Mouse (Mus musculus) intestine, embryonic 16.5 days (tissue): Measurements from ENCODE around the gene Zdhhc6. TPM values are rescaled to one million over a fixed set of nuclear protein-coding genes. Genes with fewer than 3 reads are reported as not detected.

Experiments
- ATAC-seq: fragments of 200-750 bp; cut with Nextera tagmentation; 2 replicates; pipeline ENCODE4 v1.8.0; 2017; ENCODE audit warnings: moderate TSS enrichment, moderate library complexity
- H3K27ac ChIP-seq: fragments of 300-500 bp; sonication (generic); 2 replicates; pipeline ENCODE4 v1.5.1; 2014; ENCODE audit warnings: mild to moderate bottlenecking, low read length
- H3K27me3 ChIP-seq: fragments of 300-500 bp; sonication (generic); replicated peaks from 2 replicates; pipeline ENCODE4 v1.6.1; 2014; ENCODE audit warnings: low read length, control low read depth, mixed read lengths; ENCODE audit not compliant: control insufficient read depth, insufficient read depth
- H3K36me3 ChIP-seq: fragments of 300-500 bp; sonication (generic); 2 replicates; pipeline ENCODE4 v1.6.1; 2014; ENCODE audit warnings: low read length, control low read depth; ENCODE audit not compliant: control insufficient read depth, insufficient read depth
- H3K4me1 ChIP-seq: fragments of 300-500 bp; sonication (generic); 2 replicates; pipeline ENCODE4 v1.6.1; 2014; ENCODE audit warnings: low read length, control low read depth, mixed read lengths; ENCODE audit not compliant: control insufficient read depth, insufficient read depth
- H3K4me2 ChIP-seq: fragments of 300-500 bp; sonication (generic); 2 replicates; pipeline ENCODE4 v1.6.1; 2014; ENCODE audit warnings: low read depth, low read length, control low read depth
- H3K4me3 ChIP-seq: fragments of 300-500 bp; sonication (generic); 2 replicates; pipeline ENCODE4 v1.5.1; 2014; ENCODE audit warnings: mild to moderate bottlenecking, low read length
- H3K9ac ChIP-seq: fragments of 300-500 bp; sonication (generic); 2 replicates; pipeline ENCODE4 v1.6.1; 2014; ENCODE audit warnings: low read depth, low read length
- H3K9me3 ChIP-seq: fragments of 300-500 bp; sonication (generic); 2 replicates; pipeline ENCODE4 v1.6.1; 2016; ENCODE audit warnings: low read length, control low read depth; ENCODE audit not compliant: control insufficient read depth
- WGBS: fragments of 180-500 bp; shearing (Covaris S2); extraction: QIAGEN DNeasy Blood & Tissue Kit; methylation state at CpG from one replicate; pipeline ENCODE4 v1.1.7; 2014; 5-methylcytosine and 5-hydroxymethylcytosine counted together
- polyA plus RNA-seq: library from polyadenylated mRNA; unstranded; fragments of >200 nt; fragmentation: Nextera tagmentation; extraction: Ambion mirVana; gene quantifications from 2 replicates; pipeline ENCODE4 v1.2.1, GENCODE M21; 2015

Zdhhc6 gene
- polyA plus RNA-seq, 1 experiment from 2014 or later = 101 TPM

DNA sequence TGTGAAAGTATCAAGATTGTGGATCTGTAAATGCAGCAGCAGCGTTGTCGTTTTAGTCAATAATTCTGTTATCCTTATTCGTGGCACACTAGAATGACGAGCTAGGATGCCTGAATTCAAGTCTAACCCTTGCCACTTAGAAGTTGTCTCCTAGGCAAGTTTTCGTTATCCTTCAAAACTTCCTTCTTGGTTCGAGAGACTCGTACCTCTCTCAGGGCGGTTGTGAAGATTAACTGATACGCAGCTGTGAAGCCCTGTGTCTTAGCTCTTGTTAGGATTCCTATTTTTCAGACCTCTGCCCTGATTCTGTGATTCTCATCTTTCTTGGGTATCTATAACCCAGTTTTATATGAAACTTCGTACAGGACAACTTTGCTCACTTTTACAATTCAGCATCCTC, 1.1 kb upstream of the Zdhhc6 start:
- H3K4me2 ChIP-seq = peak overlapping the region; percentile 83
- WGBS = 45% methylated on average over 10 of the region's 10 CpGs
- no peaks in the 10 kb centered on the region for H3K27me3 ChIP-seq
- H3K4me1 ChIP-seq = peaks cover 16% of the 10 kb centered on the region
- H3K36me3 ChIP-seq = no peaks in the 10 kb centered on the region
- H3K4me3 ChIP-seq = peak overlapping the region; percentile 95
- no peak for ATAC-seq
- H3K27ac ChIP-seq = no peak overlapping the region
- H3K9me3 ChIP-seq = no peaks in the 10 kb centered on the region
- H3K9ac ChIP-seq = peak overlapping the region; percentile 10; the same call in 1 of the 2 replicates

GRCm38 (mm10) chr19:55316109-55316714, 380 bp upstream of the Zdhhc6 start, which contains the start of gene Vti1a:
TSS of gene Vti1a (plus strand) at chr19:55316295.
- H3K4me1 ChIP-seq = peaks cover 16% of the 10 kb centered on the region
- peak within 1 kb of the TSS; percentile 83 for H3K4me2 ChIP-seq
- peak within 1 kb of the TSS; percentile 95 for H3K4me3 ChIP-seq
- ATAC-seq = peak; percentile 92
- peak within 1 kb of the TSS; percentile 93 for H3K9ac ChIP-seq
- under 1% methylated on average over 48 of the region's 48 CpGs for WGBS
- no peaks in the 10 kb centered on the region for H3K27me3 ChIP-seq
- H3K36me3 ChIP-seq = no peaks in the 10 kb centered on the region
- H3K9me3 ChIP-seq = no peaks in the 10 kb centered on the region
- peak within 1 kb of the TSS; percentile 87 for H3K27ac ChIP-seq

DNA sequence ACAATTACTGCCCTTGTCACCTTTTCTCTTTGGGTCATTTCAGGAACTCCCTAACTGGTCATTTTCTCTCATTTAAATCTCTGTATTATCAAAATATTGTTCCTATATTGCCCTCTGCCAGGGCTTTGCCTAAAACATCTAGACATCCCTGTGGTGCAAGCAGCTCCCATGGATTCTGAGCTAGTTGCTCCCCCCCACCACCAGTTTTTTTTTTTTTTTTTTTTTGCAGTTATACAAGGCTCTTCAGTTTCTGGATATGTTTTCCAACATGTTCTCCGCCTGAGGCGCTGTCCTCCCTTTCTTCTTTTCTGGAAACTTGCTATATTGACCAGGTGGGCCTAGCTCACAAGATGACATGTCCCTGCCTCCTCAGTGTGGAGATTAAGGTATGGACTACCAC, 2.2 kb downstream of the Zdhhc6 start:
- no peaks in the 10 kb centered on the region for H3K27me3 ChIP-seq
- H3K9ac ChIP-seq = no peak overlapping the region; the same call in 1 of the 2 replicates
- H3K27ac ChIP-seq = no peak overlapping the region
- no peaks in the 10 kb centered on the region for H3K9me3 ChIP-seq
- no peaks in the 10 kb centered on the region for H3K36me3 ChIP-seq
- H3K4me1 ChIP-seq = peaks cover 16% of the 10 kb centered on the region
- H3K4me3 ChIP-seq = no peak overlapping the region
- H3K4me2 ChIP-seq = peak overlapping the region; percentile 9; the same call in 1 of the 2 replicates
- WGBS = 94% methylated on average over 2 of the region's 2 CpGs
- no peak for ATAC-seq

DNA sequence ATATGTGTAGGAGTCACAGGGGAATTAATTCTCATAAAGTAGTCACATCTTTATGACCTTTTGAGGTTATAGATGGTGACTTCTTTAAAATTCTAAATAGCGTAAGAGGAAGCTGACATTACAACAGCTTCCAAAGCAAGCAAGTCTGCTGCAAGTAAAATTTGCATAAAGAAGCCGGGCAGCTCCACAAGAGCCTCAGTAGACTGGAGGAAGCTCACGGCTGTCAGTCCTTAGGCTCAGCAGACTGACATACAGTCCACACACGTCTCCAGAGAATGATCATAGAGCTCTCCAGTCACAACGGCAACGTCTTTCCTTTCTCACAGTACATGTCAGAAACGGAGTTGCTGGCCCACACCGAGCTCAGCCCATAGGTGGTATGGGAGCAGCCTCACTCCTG, 4.0 kb downstream of the Zdhhc6 start:
- no peak for ATAC-seq
- WGBS = 89% methylated on average over 8 of the region's 8 CpGs

DNA sequence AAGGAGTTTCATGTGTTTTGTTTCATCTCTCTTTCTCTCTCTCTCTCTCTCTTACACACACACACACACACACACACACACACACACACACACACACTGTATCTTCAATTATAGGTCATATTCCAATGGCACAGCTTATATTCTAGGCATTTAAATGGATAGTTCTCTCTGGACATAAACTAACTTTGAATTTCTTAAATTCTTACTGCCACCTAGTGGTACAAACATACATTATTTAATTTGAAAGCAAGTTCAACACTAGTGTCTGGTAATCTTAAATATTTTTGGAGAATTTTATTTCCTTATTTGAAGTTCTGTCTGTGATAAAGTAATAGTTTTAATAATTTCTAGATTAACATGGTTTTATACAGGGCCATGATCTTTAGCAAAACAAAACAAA, 10.8 kb downstream of the Zdhhc6 start:
- no peak overlapping the region for H3K27ac ChIP-seq
- no peaks in the 10 kb centered on the region for H3K9me3 ChIP-seq
- no peaks in the 10 kb centered on the region for H3K27me3 ChIP-seq
- H3K4me2 ChIP-seq = no peak overlapping the region
- no peaks in the 10 kb centered on the region for H3K4me1 ChIP-seq
- ATAC-seq = no peak
- H3K9ac ChIP-seq = no peak overlapping the region
- no peak overlapping the region for H3K4me3 ChIP-seq
- H3K36me3 ChIP-seq = 0 out of 2 replicates have a peak, but pooled peaks cover 16% of the 10 kb centered on the region

More for the DNA sequence above, 4.0 kb downstream of the Zdhhc6 start:
- Histone ChIP-seq H3K4me3 (no peak overlapping the region), H3K36me3 (no peaks in the 10 kb centered on the region), H3K9ac (no peak overlapping the region), H3K4me2 (no peak overlapping the region), H3K9me3 (no peaks in the 10 kb centered on the region), H3K4me1 (peaks cover 16% of the 10 kb centered on the region), H3K27me3 (no peaks in the 10 kb centered on the region), H3K27ac (no peak overlapping the region)

DNA sequence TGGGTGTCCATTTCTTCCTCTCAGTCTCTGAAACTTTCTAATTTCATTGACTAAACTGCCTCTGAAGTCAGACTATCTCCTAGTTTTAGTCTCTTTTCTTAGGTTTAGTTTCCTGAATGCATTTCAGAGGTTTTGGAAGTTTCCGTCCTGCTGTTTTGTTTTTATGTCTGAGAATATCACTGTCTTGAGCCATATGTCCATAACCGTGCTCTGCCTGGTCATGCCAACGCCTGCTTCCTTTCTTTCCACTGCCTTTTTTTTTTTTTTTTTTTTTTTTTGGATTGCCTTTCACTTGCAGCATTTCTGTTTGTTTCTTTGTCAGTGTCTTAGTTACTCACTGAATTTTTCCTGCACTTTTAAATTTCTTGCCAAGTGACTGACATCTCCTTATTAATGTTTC, 15.3 kb downstream of the Zdhhc6 start:
- Histone ChIP-seq H3K36me3 (0 out of 2 replicates have a peak, but pooled peaks cover 18% of the 10 kb centered on the region), H3K9me3 (no peaks in the 10 kb centered on the region), H3K4me2 (no peak overlapping the region), H3K9ac (no peak overlapping the region), H3K4me1 (no peaks in the 10 kb centered on the region), H3K27ac (no peak overlapping the region), H3K27me3 (no peaks in the 10 kb centered on the region), H3K4me3 (no peak overlapping the region)
- 91% methylated on average over 3 of the region's 3 CpGs for WGBS
- no peak for ATAC-seq

- H3K36me3 ChIP-seq = 0 out of 2 replicates have a peak, but pooled peaks cover 18% of the 10 kb centered on the region
- H3K4me1 ChIP-seq = no peaks in the 10 kb centered on the region
- ATAC-seq = no peak
- no peak overlapping the region for H3K9ac ChIP-seq
- H3K27me3 ChIP-seq = no peaks in the 10 kb centered on the region
- H3K9me3 ChIP-seq = no peaks in the 10 kb centered on the region
- H3K4me2 ChIP-seq = no peak overlapping the region
- no peak overlapping the region for H3K4me3 ChIP-seq
- WGBS = 88% methylated on average over 1 of the region's 1 CpGs
- H3K27ac ChIP-seq = no peak overlapping the region
Measured at GRCm38 (mm10) chr19:55299378-55299777, 16.5 kb downstream of the Zdhhc6 start.

DNA sequence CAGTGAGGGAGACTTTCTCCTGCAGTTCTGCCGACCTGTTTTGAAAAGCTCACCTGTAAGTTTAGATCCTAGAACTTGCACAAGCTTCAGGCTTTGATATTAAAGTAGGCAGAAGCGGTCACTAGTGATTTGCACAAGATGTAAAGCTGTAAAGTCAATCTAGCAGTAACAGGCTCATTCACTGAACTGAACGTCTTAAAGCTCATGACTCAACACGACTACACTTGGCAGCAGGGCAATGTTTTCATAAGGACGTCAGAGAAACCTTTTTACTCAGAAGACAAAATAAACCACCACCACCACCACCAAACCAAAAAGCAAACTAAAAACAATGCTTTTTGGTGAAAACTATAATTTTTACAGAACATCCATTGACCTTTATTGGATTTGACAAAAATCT, 17.9 kb downstream of the Zdhhc6 start:
- Histone ChIP-seq H3K36me3 (0 out of 2 replicates have a peak, but pooled peaks cover 10% of the 10 kb centered on the region), H3K4me3 (no peak overlapping the region)
- 81% methylated on average over 5 of the region's 5 CpGs for WGBS

GRCm38 (mm10) chr19:55297489-55297888, 18.3 kb downstream of the Zdhhc6 start:
- Histone ChIP-seq H3K27me3 (no peaks in the 10 kb centered on the region), H3K9me3 (no peaks in the 10 kb centered on the region), H3K4me2 (no peak overlapping the region), H3K27ac (no peak overlapping the region), H3K4me3 (no peak overlapping the region), H3K9ac (no peak overlapping the region), H3K4me1 (no peaks in the 10 kb centered on the region), H3K36me3 (0 out of 2 replicates have a peak, but pooled peaks cover 10% of the 10 kb centered on the region)
- no peak for ATAC-seq
- WGBS = 92% methylated on average over 2 of the region's 2 CpGs

More for the DNA sequence above, 17.9 kb downstream of the Zdhhc6 start:
- Histone ChIP-seq H3K27ac (no peak overlapping the region), H3K27me3 (no peaks in the 10 kb centered on the region), H3K4me1 (no peaks in the 10 kb centered on the region), H3K4me2 (no peak overlapping the region), H3K9me3 (no peaks in the 10 kb centered on the region), H3K9ac (no peak overlapping the region)
- ATAC-seq = no peak

DNA sequence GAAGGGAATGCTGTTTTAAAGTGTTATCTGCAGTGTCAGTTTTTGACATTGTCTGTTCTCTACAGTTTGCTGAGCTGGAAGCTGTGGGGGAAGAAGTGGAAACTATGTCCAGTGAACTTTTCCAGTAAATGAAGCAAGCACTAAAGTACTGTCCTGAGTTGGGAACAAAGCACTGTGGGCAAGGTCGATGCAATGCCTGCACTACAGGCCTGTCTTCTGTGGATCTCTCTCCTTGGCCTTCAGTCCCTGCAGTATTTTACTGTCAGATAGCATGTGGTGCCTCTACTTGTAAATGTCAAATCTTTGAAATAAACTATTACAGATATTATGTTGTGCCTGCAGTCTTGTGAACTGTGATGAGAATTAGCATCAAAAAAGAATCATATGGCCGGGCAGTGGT, 19.5 kb downstream of the Zdhhc6 start:
- ATAC-seq = no peak
- no peaks in the 10 kb centered on the region for H3K9me3 ChIP-seq
- H3K36me3 ChIP-seq = 0 out of 2 replicates have a peak, but pooled peaks cover 6% of the 10 kb centered on the region
- no peak overlapping the region for H3K4me2 ChIP-seq
- no peak overlapping the region for H3K27ac ChIP-seq
- H3K4me3 ChIP-seq = no peak overlapping the region
- 89% methylated on average over 2 of the region's 2 CpGs for WGBS
- no peaks in the 10 kb centered on the region for H3K4me1 ChIP-seq
- H3K27me3 ChIP-seq = no peaks in the 10 kb centered on the region
- H3K9ac ChIP-seq = no peak overlapping the region
